Mouse (Mus musculus) Muller cell, postnatal 12 days (primary cell): ENCODE results near the gene Sp3.
"Not testable (repeated sequence)": the region's sequence is repeated elsewhere in the genome, so short reads cannot be mapped to it uniquely, and the experiment has no call there.

ENCODE experiments used
- DNase-seq: peaks from one replicate; pipeline ENCODE4 v3.0.0-alpha.2; 2015; ENCODE audit errors: inconsistent ontology term

Sp3 gene

GRCm38 (mm10) chr2:72980337-72981074, at the start of gene Sp3:
Sp3 (minus strand) TSS chr2:72980446.
- DNase-seq = peak; percentile 99

DNA sequence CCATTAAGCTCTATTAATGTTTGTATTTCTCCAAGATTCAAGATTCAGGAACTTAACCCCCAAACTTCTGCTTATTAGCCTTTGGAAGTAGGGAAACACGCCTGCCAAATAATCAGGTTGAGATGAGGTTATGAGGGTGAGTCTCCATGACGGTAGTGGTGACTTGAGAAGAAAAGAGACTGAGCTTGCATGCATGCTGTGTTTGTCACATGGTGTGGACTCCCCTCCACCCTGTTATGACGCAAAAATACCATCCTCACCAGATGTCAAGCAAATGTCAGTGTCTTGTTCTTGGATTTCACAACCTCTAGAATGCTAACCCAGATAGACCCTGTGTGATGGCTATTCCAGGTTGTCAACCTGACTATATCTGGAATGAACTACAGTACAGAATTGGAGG, 49.6 kb upstream of the Sp3 start:
- DNase-seq = no peak

GRCm38 (mm10) chr2:73028019-73028418, 47.8 kb upstream of the Sp3 start:
- no peak for DNase-seq

GRCm38 (mm10) chr2:73027126-73027525, 46.9 kb upstream of the Sp3 start:
- DNase-seq = no peak

DNA sequence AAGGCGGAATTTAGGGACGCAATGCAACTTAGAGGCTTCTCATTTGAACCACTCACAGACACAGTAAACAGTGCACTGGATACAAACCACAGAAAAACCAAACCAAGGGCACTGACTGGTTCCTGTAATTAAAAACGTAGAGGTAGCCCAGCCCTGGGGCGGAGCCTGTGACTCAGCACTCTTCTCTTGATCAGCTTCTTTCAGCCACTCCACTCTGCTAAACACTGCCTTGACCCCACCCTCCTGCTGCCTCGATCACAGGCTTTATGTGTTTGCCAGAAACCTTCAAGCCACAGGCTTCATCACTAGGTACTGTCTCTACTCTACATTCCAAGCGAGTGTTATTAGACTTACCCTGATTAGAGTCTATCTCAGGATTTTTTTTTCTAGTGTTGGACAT, 43.6 kb upstream of the Sp3 start:
- DNase-seq = no peak

GRCm38 (mm10) chr2:73021046-73021445, 40.8 kb upstream of the Sp3 start:
- DNase-seq = no peak

DNA sequence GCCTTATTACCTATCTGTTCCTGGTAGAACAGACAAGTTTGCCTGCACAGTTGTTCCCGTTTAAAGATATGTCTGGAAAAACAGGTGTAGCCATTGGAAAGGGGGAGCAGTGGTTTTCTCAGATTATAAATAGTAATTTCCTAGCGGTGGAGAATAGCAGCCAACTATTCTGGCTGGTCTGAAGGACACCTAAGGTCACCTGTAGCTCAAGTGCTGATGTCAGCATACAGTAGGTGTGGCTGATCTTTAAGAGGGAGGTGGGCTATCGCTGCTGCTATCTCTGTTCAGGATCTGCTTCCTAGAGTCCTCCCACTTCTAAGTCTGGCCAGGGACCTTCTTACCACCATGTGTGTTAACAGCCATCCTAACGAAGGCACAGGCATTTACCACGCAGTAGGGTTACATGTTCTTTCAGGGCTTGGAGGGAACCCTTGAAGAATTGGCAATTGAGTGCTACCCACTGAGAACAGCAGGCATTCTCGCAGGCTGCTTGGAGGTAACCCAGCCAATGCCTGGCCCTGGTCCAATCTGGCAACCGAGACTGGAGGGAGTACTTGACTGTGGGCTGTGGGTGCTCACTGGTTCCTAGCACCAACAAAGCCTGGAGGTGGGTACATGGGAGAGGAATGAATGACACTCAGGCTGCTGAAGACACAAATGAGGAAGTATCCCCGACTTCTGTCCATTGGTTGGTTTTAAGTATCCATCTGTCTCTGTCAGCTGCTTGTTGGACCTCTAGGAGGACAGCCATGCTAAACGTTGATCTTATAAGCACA, 39.3 kb upstream of the Sp3 start:
- no peak for DNase-seq

DNA sequence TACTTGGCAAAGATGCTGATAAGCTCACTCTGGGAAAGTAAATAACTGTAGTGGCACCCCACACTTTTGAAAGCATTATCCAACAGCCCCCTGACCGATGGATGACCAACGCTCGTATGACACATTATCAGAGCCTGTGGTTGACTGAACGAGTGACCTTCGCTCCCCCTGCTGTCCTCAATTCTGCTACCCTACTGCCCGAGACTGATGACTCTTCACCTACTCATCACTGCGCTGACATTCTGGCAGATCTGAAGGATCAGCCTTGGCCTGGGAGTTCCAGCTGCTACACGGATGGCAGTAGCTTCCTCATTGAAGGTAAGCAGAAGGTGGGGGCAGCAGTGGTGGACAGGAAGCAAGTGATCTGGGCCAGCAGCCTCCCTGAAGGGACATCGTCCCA, 33.8 kb upstream of the Sp3 start:
- not testable (repeated sequence) for DNase-seq

DNA sequence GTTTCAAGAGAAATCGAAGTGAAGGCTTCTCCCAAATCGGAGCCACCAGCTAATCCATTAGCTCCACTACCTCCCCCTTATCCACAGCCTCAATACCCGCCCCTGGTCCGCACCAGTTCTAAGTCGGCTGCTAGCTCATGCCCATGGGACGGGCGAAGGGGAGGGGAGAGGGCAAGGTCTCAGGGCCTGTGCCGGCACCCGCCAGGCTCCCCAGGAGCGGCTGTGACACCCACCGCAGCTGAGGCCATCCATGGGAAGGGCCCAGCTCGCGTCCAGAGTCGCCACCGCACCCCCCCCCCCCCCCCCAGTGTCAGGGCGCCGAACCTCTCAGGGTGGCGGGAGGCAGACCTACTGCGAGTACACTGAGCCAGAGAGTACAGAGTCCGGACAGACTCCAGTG, 32.4 kb upstream of the Sp3 start:
- DNase-seq = no peak

- no peak for DNase-seq
These were observed 27.2 kb upstream of the Sp3 start for GRCm38 (mm10) chr2:73007472-73007871.

- peak; percentile 67 for DNase-seq
These were observed 25.6 kb upstream of the Sp3 start for GRCm38 (mm10) chr2:73005611-73006515.

DNA sequence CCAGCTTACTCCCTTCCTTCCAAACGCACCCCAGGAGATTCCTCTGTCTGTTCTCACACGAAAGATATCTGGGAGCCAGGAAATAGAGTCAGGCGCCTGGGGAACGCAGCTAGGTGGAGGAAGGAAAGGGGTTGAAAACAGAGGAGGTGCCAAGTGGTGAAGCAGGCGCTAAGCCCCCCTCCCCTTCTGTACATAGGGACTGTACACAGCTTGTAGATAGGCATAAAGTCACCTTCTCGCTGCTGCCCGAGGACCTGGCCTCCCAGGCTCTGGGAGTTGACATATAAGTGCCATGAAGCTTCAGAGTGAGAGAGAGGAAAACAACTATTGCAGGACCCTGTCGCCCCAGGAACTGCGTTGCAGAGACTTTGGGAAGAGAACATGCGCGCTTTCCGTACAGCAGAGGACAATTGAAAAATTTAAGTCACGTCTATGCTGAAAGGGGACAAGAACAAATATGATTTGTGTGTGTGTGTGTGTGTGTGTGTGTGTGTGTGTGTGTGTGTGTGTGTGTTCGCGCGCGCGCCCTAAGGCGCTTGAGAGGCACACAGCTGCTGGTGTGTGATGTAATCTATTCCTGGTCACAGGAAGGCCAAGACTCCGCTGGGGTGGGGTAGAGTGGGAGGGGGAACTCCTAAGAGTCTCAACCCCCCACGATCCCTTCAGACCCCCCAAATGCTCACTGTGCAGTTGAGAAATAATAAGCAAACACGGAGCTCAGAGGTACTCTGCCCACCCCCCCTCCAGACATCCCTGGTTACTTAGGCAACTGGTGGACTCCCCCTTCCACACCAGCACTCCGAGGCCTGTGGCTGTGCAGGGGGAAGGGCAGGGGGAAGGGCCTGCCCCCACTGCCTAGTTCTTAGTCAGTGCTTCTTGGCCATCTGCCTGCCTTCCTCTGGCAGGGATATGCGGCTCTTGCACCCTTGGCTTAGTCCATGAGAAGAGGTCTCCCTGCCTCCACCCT, 23.8 kb upstream of the Sp3 start:
- DNase-seq = peak; percentile 90

DNA sequence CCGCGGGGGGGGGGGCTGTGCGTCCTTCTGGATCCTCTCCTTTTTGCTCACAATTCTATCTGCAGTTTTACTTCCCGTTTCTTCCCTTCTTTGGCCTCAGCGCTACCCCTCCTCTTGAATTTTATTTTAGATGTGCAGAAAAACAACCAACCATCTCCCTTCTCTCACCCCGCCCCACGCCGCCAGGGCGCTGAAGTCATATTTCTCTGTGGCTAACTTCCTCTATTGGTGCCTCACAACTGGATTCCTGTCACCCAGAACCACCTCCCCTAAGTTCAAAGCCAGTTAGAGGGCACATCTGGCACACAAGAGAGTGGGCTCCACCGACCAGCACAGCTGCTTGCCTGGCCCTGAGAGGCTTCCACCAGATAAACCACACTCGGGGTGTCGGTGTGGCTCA, 22.8 kb upstream of the Sp3 start:
- DNase-seq = no peak

DNA sequence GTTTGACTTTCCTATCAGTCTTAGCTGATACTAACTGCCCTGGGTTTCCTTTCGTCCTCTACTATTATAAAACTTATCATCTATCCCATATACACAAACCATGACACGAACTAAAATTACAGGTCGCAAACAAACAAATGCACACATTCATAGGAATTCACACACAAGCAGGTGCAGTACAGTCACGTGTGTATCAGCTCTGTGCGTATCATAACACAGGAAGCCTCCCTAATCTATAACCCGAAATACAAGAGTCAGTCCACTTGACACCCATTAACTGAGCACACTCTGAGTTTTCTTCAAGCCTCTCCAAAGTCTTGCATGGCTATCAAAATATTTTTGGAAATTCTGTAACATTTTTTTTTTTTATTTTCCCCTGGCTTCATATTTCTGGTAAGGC, 22.2 kb upstream of the Sp3 start:
- no peak for DNase-seq

DNA sequence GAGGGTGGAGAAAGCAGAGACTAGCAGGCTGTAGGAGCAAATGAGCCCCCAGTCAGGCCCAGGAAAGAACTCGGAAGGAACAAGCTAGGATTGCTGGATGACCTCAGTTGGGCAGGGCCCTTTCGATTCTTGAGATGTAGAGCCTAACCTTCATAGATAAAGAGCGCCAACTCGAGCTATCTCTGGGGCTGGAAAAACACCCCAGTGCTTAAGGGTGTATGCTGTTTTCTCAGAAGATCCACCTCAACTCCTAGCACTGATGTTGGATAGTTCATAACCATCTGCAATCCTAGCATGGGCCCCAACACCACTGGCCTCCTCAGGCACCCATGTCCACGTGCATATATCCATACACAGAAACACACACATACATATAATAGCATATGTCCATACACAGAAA, 21.7 kb upstream of the Sp3 start:
- no peak for DNase-seq

DNA sequence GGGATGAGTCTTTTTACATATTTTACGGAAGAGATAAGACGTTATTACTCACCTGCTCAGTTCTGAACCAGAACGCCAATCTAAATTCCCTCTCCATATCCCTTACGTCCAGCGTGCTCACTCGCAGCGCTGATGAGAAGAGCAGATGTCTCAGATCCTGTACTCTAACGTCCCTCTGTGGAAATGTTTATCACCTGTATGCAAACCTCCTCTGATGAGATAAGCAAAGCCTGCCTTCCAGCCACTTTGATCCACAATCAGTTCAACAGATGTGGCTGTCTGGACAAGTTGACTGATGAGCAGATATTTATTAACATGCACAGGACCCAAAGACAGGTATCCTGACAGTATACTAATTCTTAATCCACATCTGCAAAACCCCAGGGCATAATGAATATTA, 19.9 kb upstream of the Sp3 start:
- DNase-seq = no peak

DNA sequence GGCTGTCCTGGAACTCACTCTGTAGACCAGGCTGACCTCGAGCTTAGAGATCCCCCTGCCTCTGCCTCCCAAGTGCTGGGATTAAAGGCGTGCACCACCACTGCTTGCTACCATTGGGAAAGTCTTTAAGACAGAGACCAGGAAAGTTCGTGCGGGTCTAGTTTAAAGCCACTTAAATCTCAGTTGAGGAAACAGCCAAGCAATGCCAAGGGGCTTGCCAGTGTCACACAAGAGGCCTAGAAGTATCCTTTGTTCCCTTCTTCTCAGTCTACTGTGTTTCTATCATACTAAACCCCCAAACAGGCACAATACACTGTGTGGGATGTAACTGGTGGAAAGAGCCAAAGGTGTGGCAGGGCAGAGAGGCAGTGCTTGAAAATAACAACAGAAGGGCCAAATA, 17.3 kb upstream of the Sp3 start:
- no peak for DNase-seq

DNA sequence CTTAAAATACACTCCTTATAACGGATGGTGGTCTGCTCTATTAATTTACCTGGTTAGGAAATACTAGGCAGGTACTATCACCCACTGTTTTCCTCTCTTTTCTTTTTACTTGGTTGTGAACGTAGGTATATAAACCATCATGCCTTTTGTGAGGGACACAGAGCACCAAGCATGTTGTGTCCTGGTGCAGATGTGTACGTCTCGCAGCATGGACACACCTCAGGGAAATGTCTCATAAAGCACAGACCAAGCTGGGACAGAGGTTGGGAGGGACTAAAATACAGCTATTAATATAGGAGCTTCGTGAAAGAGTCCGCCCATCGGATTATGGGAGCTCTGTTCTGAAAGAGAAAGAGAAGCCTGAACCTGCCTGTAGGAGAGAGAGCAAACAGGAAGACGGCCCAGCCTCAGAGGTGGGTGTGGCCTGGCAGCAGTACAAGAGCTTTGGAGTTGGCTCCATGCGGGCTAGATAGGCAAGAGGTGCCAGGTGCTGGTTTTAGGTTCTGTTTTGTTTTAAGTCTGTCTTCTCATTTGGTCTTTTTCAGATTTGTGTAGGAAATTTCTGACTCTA, 16.6 kb upstream of the Sp3 start:
- DNase-seq = no peak

DNA sequence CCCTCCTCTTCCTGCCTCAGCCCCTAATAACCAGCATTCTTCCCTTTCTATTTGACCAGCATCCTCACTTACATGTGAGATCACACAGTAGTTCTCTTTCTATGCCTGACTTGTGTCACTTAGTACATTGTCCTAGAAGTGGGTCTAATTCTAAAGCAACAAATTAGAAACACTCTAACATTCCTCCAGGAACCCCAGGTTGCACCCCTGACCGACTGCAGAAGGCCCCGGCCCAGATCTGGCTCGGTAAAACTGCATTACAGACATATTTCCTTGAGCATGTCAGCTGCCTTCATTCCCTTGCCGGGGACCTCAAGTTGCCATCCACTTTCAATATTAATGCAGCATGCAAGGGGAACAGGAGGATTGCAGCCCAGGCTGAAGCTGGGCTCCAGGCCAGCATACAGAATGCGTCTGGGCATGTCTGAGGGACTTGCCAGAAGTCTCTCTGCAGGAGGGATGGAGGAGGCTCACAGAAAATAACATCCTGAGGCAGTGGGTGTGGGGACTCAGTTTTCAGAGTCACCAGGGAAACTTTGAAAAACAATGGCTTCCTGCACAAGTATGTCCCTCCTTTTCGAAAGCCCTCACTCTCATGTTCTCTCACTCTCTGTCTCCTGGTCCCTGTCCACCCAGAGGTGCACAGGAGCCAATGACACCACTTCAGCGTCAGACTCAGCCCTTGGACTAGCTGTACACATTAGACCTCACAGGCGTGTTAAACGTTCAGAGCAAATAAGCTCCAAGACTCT, 15.3 kb upstream of the Sp3 start:
- peak; percentile 87 for DNase-seq

DNA sequence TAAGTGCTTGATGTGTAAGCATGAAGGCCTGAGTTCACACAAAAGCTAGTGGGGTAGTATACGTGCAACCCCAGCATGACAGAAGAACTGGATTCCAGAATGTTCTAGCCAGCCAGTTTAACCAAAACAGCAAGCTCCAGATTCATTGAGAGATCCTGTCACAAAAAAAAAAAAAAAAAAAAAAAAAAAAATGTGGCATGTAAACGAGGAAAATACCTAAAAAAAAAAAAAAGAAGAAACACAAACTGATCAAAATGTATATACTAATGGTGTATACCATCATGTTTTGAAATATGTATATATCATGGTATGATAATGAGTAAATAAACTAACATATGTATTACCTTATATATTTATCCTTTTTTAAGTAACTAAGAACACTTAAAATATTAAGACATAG, 13.9 kb upstream of the Sp3 start:
- DNase-seq = no peak
